Mouse (Mus musculus) limb, embryonic 12.5 days (tissue): ENCODE results near the gene Trappc3. TPM values are rescaled to one million over a fixed set of nuclear protein-coding genes. Genes with fewer than 3 reads are reported as not detected.

Experiments used
- ATAC-seq: fragments of 200-750 bp; cut with Nextera tagmentation; 2 replicates; pipeline ENCODE4 v1.8.0; 2017; ENCODE audit warnings: low read depth, moderate TSS enrichment; ENCODE audit not compliant: insufficient number of reproducible peaks, insufficient read depth, low FRiP score, low TSS enrichment
- H3K27ac ChIP-seq: fragments of 300-500 bp; sonication (generic); 2 replicates; pipeline ENCODE4 v1.5.1; 2016; ENCODE audit warnings: mild to moderate bottlenecking, moderate library complexity
- H3K27me3 ChIP-seq: fragments of 300-500 bp; sonication (generic); 2 replicates; pipeline ENCODE4 v1.6.1; 2016; ENCODE audit warnings: mild to moderate bottlenecking, moderate library complexity
- H3K36me3 ChIP-seq: fragments of 300-500 bp; sonication (generic); 2 replicates; pipeline ENCODE4 v1.6.1; 2016; ENCODE audit warnings: mild to moderate bottlenecking, moderate library complexity
- H3K4me1 ChIP-seq: fragments of 300-500 bp; sonication (generic); replicated peaks from 2 replicates; pipeline ENCODE4 v1.6.1; 2016
- H3K4me2 ChIP-seq: fragments of 300-500 bp; sonication (generic); 2 replicates; pipeline ENCODE4 v1.6.1; 2016; ENCODE audit warnings: mild to moderate bottlenecking, moderate library complexity
- H3K4me3 ChIP-seq: fragments of 300-500 bp; sonication (generic); replicated peaks from 2 replicates; pipeline ENCODE4 v1.5.1; 2016; ENCODE audit warnings: mild to moderate bottlenecking
- H3K9ac ChIP-seq: fragments of 300-500 bp; sonication (generic); replicated peaks from 2 replicates; pipeline ENCODE4 v1.6.1; 2016; ENCODE audit warnings: mild to moderate bottlenecking, moderate library complexity
- H3K9me3 ChIP-seq: fragments of 300-500 bp; sonication (generic); 2 replicates; pipeline ENCODE4 v1.6.1; 2016; ENCODE audit warnings: mild to moderate bottlenecking, moderate library complexity
- WGBS: fragments of 180-500 bp; shearing (Covaris S2); methylation state at CpG from one replicate; pipeline ENCODE4 v1.1.7; 2016; 5-methylcytosine and 5-hydroxymethylcytosine counted together
- polyA plus RNA-seq: library from polyadenylated mRNA; unstranded; fragments of >200 nt; fragmentation: Nextera tagmentation; extraction: Ambion mirVana; gene quantifications from 2 replicates; pipeline ENCODE4 v1.2.1, GENCODE M21; 2016

Trappc3 gene
- polyA plus RNA-seq, 1 experiment from 2014 or later: 105 TPM

- H3K27ac ChIP-seq: peak overlapping the region; percentile 75
- H3K4me1 ChIP-seq: peaks cover 35% of the 10 kb centered on the region
- H3K9me3 ChIP-seq: peaks cover 5% of the 10 kb centered on the region; the same call in 1 of the 2 replicates
- ATAC-seq: 0 out of 2 replicates have a peak, but pooled peaks have one; percentile 28
- no peaks in the 10 kb centered on the region for H3K36me3 ChIP-seq
- WGBS: 4% methylated on average over 27 of the region's 27 CpGs
- H3K4me2 ChIP-seq: peak overlapping the region; percentile 89
- H3K4me3 ChIP-seq: peak overlapping the region; percentile 45
- peak overlapping the region; percentile 45; the same call in 1 of the 2 replicates for H3K9ac ChIP-seq
- peaks cover 61% of the 10 kb centered on the region for H3K27me3 ChIP-seq
Observed at GRCm38 (mm10) chr4:126301584-126302309, 39.6 kb downstream of the Trappc3 start.

GRCm38 (mm10) chr4:126303877-126304276, 41.8 kb downstream of the Trappc3 start:
- H3K4me2 ChIP-seq: no peak overlapping the region
- H3K27ac ChIP-seq: no peak overlapping the region
- WGBS: 52% methylated on average over 4 of the region's 4 CpGs
- ATAC-seq: no peak
- H3K9me3 ChIP-seq: peaks cover 5% of the 10 kb centered on the region; the same call in 1 of the 2 replicates
- H3K27me3 ChIP-seq: peaks cover 43% of the 10 kb centered on the region
- H3K4me1 ChIP-seq: peaks cover 26% of the 10 kb centered on the region
- H3K36me3 ChIP-seq: no peaks in the 10 kb centered on the region
- no peak overlapping the region for H3K9ac ChIP-seq
- H3K4me3 ChIP-seq: no peak overlapping the region

- no peak overlapping the region for H3K9ac ChIP-seq
- H3K27ac ChIP-seq: no peak overlapping the region
- no peak overlapping the region for H3K4me3 ChIP-seq
- no peak overlapping the region for H3K4me2 ChIP-seq
- H3K9me3 ChIP-seq: peaks cover 5% of the 10 kb centered on the region; the same call in 1 of the 2 replicates
- no peaks in the 10 kb centered on the region for H3K36me3 ChIP-seq
- 91% methylated on average over 1 of the region's 1 CpGs for WGBS
- peaks cover 28% of the 10 kb centered on the region for H3K4me1 ChIP-seq
- ATAC-seq: no peak
- H3K27me3 ChIP-seq: peaks cover 32% of the 10 kb centered on the region
Observed at GRCm38 (mm10) chr4:126305428-126305827, 43.3 kb downstream of the Trappc3 start.

GRCm38 (mm10) chr4:126306058-126306457, 43.9 kb downstream of the Trappc3 start:
- no peak for ATAC-seq
- H3K9me3 ChIP-seq: peaks cover 5% of the 10 kb centered on the region; the same call in 1 of the 2 replicates
- H3K4me1 ChIP-seq: peaks cover 22% of the 10 kb centered on the region
- H3K27ac ChIP-seq: no peak overlapping the region
- H3K4me2 ChIP-seq: no peak overlapping the region
- H3K9ac ChIP-seq: no peak overlapping the region
- peaks cover 25% of the 10 kb centered on the region for H3K27me3 ChIP-seq
- H3K4me3 ChIP-seq: no peak overlapping the region
- no peaks in the 10 kb centered on the region for H3K36me3 ChIP-seq
- WGBS: 89% methylated on average over 6 of the region's 6 CpGs

- H3K4me3 ChIP-seq: no peak overlapping the region
- H3K4me2 ChIP-seq: no peak overlapping the region
- peaks cover 5% of the 10 kb centered on the region; the same call in 1 of the 2 replicates for H3K9me3 ChIP-seq
- 4% methylated on average over 2 of the region's 2 CpGs for WGBS
- H3K36me3 ChIP-seq: no peaks in the 10 kb centered on the region
- peaks cover 14% of the 10 kb centered on the region for H3K4me1 ChIP-seq
- H3K27me3 ChIP-seq: peaks cover 18% of the 10 kb centered on the region
- ATAC-seq: no peak
- no peak overlapping the region for H3K9ac ChIP-seq
- no peak overlapping the region for H3K27ac ChIP-seq
Observed at GRCm38 (mm10) chr4:126306827-126307226, 44.7 kb downstream of the Trappc3 start.

GRCm38 (mm10) chr4:126309211-126309921, 47.2 kb downstream of the Trappc3 start:
- Histone ChIP-seq H3K4me1 (peaks cover 23% of the 10 kb centered on the region), H3K36me3 (no peaks in the 10 kb centered on the region), H3K27ac (no peak overlapping the region), H3K9me3 (peaks cover 5% of the 10 kb centered on the region; the same call in 1 of the 2 replicates), H3K4me3 (peak overlapping the region; percentile 30), H3K27me3 (0 out of 2 replicates have a peak, but pooled peaks cover 3% of the 10 kb centered on the region), H3K4me2 (peak overlapping the region; percentile 50), H3K9ac (no peak overlapping the region)
- peak; percentile 77 for ATAC-seq
- 11% methylated on average over 20 of the region's 20 CpGs for WGBS

- Histone ChIP-seq H3K4me2 (peak overlapping the region; percentile 50), H3K9ac (no peak overlapping the region), H3K9me3 (peaks cover 5% of the 10 kb centered on the region; the same call in 1 of the 2 replicates), H3K36me3 (peaks cover 2% of the 10 kb centered on the region), H3K4me3 (peak overlapping the region; percentile 30), H3K27me3 (0 out of 2 replicates have a peak, but pooled peaks cover 3% of the 10 kb centered on the region), H3K4me1 (peaks cover 28% of the 10 kb centered on the region), H3K27ac (no peak overlapping the region)
- ATAC-seq: peak; percentile 69
- 1% methylated on average over 7 of the region's 7 CpGs for WGBS
Observed at GRCm38 (mm10) chr4:126309922-126310309, 47.8 kb downstream of the Trappc3 start.

GRCm38 (mm10) chr4:126310344-126310743, 48.2 kb downstream of the Trappc3 start:
- no peak overlapping the region for H3K9ac ChIP-seq
- no peak for ATAC-seq
- 75% methylated on average over 7 of the region's 7 CpGs for WGBS
- no peak overlapping the region for H3K27ac ChIP-seq
- H3K4me3 ChIP-seq: no peak overlapping the region
- 0 out of 2 replicates have a peak, but pooled peaks cover 3% of the 10 kb centered on the region for H3K27me3 ChIP-seq
- H3K4me1 ChIP-seq: peaks cover 28% of the 10 kb centered on the region
- H3K9me3 ChIP-seq: peaks cover 5% of the 10 kb centered on the region; the same call in 1 of the 2 replicates
- H3K4me2 ChIP-seq: no peak overlapping the region
- peaks cover 7% of the 10 kb centered on the region for H3K36me3 ChIP-seq

- H3K4me1 ChIP-seq: peaks cover 28% of the 10 kb centered on the region
- 0 out of 2 replicates have a peak, but pooled peaks cover 3% of the 10 kb centered on the region for H3K27me3 ChIP-seq
- no peak overlapping the region for H3K27ac ChIP-seq
- WGBS: 90% methylated on average over 16 of the region's 16 CpGs
- H3K4me2 ChIP-seq: no peak overlapping the region
- no peaks in the 10 kb centered on the region for H3K9me3 ChIP-seq
- ATAC-seq: no peak
- no peak overlapping the region for H3K9ac ChIP-seq
- H3K4me3 ChIP-seq: no peak overlapping the region
- peaks cover 20% of the 10 kb centered on the region for H3K36me3 ChIP-seq
Observed at GRCm38 (mm10) chr4:126311566-126312200, 49.6 kb downstream of the Trappc3 start.

- H3K9ac ChIP-seq: 0 out of 2 replicates have a peak overlapping the region, but pooled peaks have one; percentile 12
- WGBS: 28% methylated on average over 5 of the region's 5 CpGs
- H3K4me1 ChIP-seq: peaks cover 28% of the 10 kb centered on the region
- 0 out of 2 replicates have a peak, but pooled peaks cover 3% of the 10 kb centered on the region for H3K27me3 ChIP-seq
- ATAC-seq: no peak
- H3K4me3 ChIP-seq: no peak overlapping the region
- peaks cover 35% of the 10 kb centered on the region for H3K36me3 ChIP-seq
- no peak overlapping the region for H3K4me2 ChIP-seq
- peak overlapping the region; percentile 70 for H3K27ac ChIP-seq
- H3K9me3 ChIP-seq: no peaks in the 10 kb centered on the region
Observed at GRCm38 (mm10) chr4:126313202-126313601, 51.1 kb downstream of the Trappc3 start.

GRCm38 (mm10) chr4:126314393-126314792, 52.3 kb downstream of the Trappc3 start:
- WGBS: 42% methylated on average over 10 of the region's 10 CpGs
- Histone ChIP-seq H3K4me2 (no peak overlapping the region), H3K9me3 (no peaks in the 10 kb centered on the region), H3K36me3 (peaks cover 46% of the 10 kb centered on the region), H3K27me3 (no peaks in the 10 kb centered on the region), H3K4me3 (no peak overlapping the region), H3K4me1 (peaks cover 24% of the 10 kb centered on the region), H3K9ac (no peak overlapping the region), H3K27ac (peak overlapping the region; percentile 60)
- no peak for ATAC-seq
